Mouse (Mus musculus): Measurements from ENCODE around the gene 1700025G04Rik. TPM values are rescaled to one million over a fixed set of nuclear protein-coding genes. Genes with fewer than 3 reads are reported as not detected.
"Not testable (repeated sequence)": the region's sequence is repeated elsewhere in the genome, so short reads cannot be mapped to it uniquely, and the experiment has no call there.

Gene 1700025G04Rik
- total RNA-seq, 4 experiments from 2014 or later, result 49.0 to 83.7 (median 64.8) TPM

GRCm38 (mm10) chr1:151849993-151850608 is 239.8 kb downstream of the 1700025G04Rik start:
- no peak for DNase-seq

- DNase-seq, result no peak
These were observed 241.6 kb downstream of the 1700025G04Rik start for GRCm38 (mm10) chr1:151848286-151848685.

- no peak for DNase-seq
These were observed 243.8 kb downstream of the 1700025G04Rik start for GRCm38 (mm10) chr1:151845926-151846782.

GRCm38 (mm10) chr1:151845252-151845832 is 244.6 kb downstream of the 1700025G04Rik start:
- DNase-seq, result no peak

GRCm38 (mm10) chr1:151840345-151840744 is 249.6 kb downstream of the 1700025G04Rik start:
- DNase-seq, result not testable (repeated sequence)

- no peak for DNase-seq
These were observed 254.7 kb downstream of the 1700025G04Rik start for GRCm38 (mm10) chr1:151835261-151835660.

GRCm38 (mm10) chr1:151831791-151832190 is 258.1 kb downstream of the 1700025G04Rik start:
- DNase-seq, result no peak

- DNase-seq, result no peak
These were observed 264.9 kb downstream of the 1700025G04Rik start for GRCm38 (mm10) chr1:151825065-151825464.

GRCm38 (mm10) chr1:151820457-151820856 is 269.5 kb downstream of the 1700025G04Rik start:
- no peak for DNase-seq

- DNase-seq, result no peak
These were observed 270.7 kb downstream of the 1700025G04Rik start for GRCm38 (mm10) chr1:151819190-151819589.

- no peak for DNase-seq
These were observed 273.9 kb downstream of the 1700025G04Rik start for GRCm38 (mm10) chr1:151816051-151816450.

- no peak for DNase-seq
These were observed 277.8 kb downstream of the 1700025G04Rik start for GRCm38 (mm10) chr1:151812004-151812712.

GRCm38 (mm10) chr1:151811456-151811855 is 278.5 kb downstream of the 1700025G04Rik start:
- DNase-seq, result no peak

- no peak for DNase-seq
These were observed 279.1 kb downstream of the 1700025G04Rik start for GRCm38 (mm10) chr1:151810628-151811421.

- no peak for DNase-seq
These were observed 282.6 kb downstream of the 1700025G04Rik start for GRCm38 (mm10) chr1:151807286-151807685.

GRCm38 (mm10) chr1:151802795-151803194 is 287.1 kb downstream of the 1700025G04Rik start:
- not testable (repeated sequence) for DNase-seq

Data from adrenal gland, adult 8-10 months (tissue).